Mouse (Mus musculus) urinary bladder, adult 2 months (tissue): Measurements from ENCODE around the gene Zfp652. TPM values are rescaled to one million over a fixed set of nuclear protein-coding genes. Genes with fewer than 3 reads are reported as not detected.
A peak's percentile ranks its signal among the peaks of the same experiment; 100 is the strongest.

Source experiments
- DNase-seq: peaks from one replicate; pipeline ENCODE4 v3.0.0; 2022; ENCODE audit warnings: low spot score
- polyA plus RNA-seq: library from polyadenylated mRNA; depleted of rRNA; stranded (reverse); fragments of >200 nt; gene quantifications from 2 replicates; pipeline ENCODE4 v1.2.3, GENCODE M21; 2012

Gene Zfp652
- polyA plus RNA-seq, 1 experiment = 20.8 TPM

- no peak for DNase-seq
Observed at GRCm38 (mm10) chr11:95831276-95831619, 118.8 kb downstream of the Zfp652 start.

GRCm38 (mm10) chr11:95831641-95832040 is 119.2 kb downstream of the Zfp652 start:
- no peak for DNase-seq

- DNase-seq = no peak
Observed at GRCm38 (mm10) chr11:95832129-95833005, 119.9 kb downstream of the Zfp652 start.

GRCm38 (mm10) chr11:95833006-95833570 is 120.6 kb downstream of the Zfp652 start:
- DNase-seq = no peak

- no peak for DNase-seq
Observed at GRCm38 (mm10) chr11:95833631-95834142, 121.2 kb downstream of the Zfp652 start.

- DNase-seq = no peak
Observed at GRCm38 (mm10) chr11:95834143-95834667, 121.7 kb downstream of the Zfp652 start.

- DNase-seq = no peak
Observed at GRCm38 (mm10) chr11:95834742-95835710, 122.6 kb downstream of the Zfp652 start.

- DNase-seq = no peak
Observed at GRCm38 (mm10) chr11:95835832-95836231, 123.4 kb downstream of the Zfp652 start.

GRCm38 (mm10) chr11:95836433-95836832 is 124.0 kb downstream of the Zfp652 start:
- DNase-seq = no peak

GRCm38 (mm10) chr11:95837059-95837458 is 124.6 kb downstream of the Zfp652 start, which contains the start of gene Gngt2:
TSS of gene Gngt2 (plus strand) at chr11:95837216.
- peak; percentile 48 for DNase-seq

GRCm38 (mm10) chr11:95838598-95838997 is 126.1 kb downstream of the Zfp652 start:
- DNase-seq = no peak

GRCm38 (mm10) chr11:95838999-95839868 is 126.8 kb downstream of the Zfp652 start:
- no peak for DNase-seq

- no peak for DNase-seq
Observed at GRCm38 (mm10) chr11:95840694-95841497, 128.4 kb downstream of the Zfp652 start.

- no peak for DNase-seq
Observed at GRCm38 (mm10) chr11:95841498-95841830, 129.0 kb downstream of the Zfp652 start.

- DNase-seq = no peak
Observed at GRCm38 (mm10) chr11:95842074-95842681, 129.7 kb downstream of the Zfp652 start, which contains the start of gene Abi3. TSS of gene Abi3 (minus strand) at chr11:95842476.

- DNase-seq = no peak
Observed at GRCm38 (mm10) chr11:95842953-95843352, 130.5 kb downstream of the Zfp652 start.

- no peak for DNase-seq
Observed at GRCm38 (mm10) chr11:95843421-95843950, 131.0 kb downstream of the Zfp652 start.

GRCm38 (mm10) chr11:95844935-95845334 is 132.5 kb downstream of the Zfp652 start:
- no peak for DNase-seq

- DNase-seq = no peak
Observed at GRCm38 (mm10) chr11:95850898-95851297, 138.4 kb downstream of the Zfp652 start.
